Mouse (Mus musculus) C2C12 (cell line): ENCODE measurements at regions not wholly inside any gene's neighbourhood (a gene's known extent, or its start where the extent isn't known, plus 50 kb on each side); places are given as distances from the start of the nearest gene placed in this dataset.

Experiments
- CTCF ChIP-seq: IDR thresholded peaks from one replicate; pipeline ENCODE4 v1.5.1; 2011; ENCODE audit not compliant: control insufficient read depth, insufficient read depth, insufficient read length
- MYOD1 ChIP-seq: IDR thresholded peaks from one replicate; pipeline ENCODE4 v1.6.1; 2011; ENCODE audit warnings: low read depth; ENCODE audit not compliant: control insufficient read depth, insufficient read length

DNA sequence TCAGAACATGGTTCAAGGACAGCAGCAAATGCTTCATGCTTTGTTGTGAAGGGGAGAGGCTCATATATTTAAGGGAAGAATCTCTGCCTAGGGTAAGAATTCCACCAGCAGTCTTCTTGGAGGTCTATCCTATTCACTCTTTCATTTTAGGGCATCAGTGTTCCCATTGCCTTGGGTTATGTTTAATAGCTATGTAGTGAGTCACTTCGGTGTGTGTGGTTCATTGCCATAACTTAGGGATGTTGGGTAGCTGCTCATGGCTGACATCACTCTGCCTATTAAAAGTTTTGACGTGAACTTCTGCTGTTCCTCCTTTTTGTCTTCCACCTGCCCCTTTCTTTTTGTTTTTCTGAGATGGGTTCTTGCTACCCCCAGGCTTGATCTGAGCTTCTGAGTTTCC, 192.9 kb downstream of the Osr1 start:
- peak; percentile 21 for TF ChIP-seq MYOD1
- no peak for TF ChIP-seq CTCF
